Mouse (Mus musculus): ENCODE measurements around the gene 1810009A15Rik.

- no peak for TF ChIP-seq MAX (IDR thresholded peaks at IDR 0.05)
- no peak for TF ChIP-seq CTCF (IDR thresholded peaks at IDR 0.05; ENCODE audit: control insufficient read depth, insufficient read depth, insufficient read length)
- no peak for TF ChIP-seq MYOD1 (IDR thresholded peaks at IDR 0.05; ENCODE audit: control insufficient read depth, insufficient read length, low read depth)
- TF ChIP-seq USF1 (IDR thresholded peaks at IDR 0.05; ENCODE audit: low read depth), result no peak
These were observed 37.0 kb upstream of the 1810009A15Rik start for GRCm38 (mm10) chr19:8851639-8852038.

Measured in C2C12 (cell line).